Mouse (Mus musculus) midbrain, embryonic 10.5 days (tissue): ENCODE results near the gene 1810013L24Rik. TPM values are rescaled to one million over a fixed set of nuclear protein-coding genes. Genes with fewer than 3 reads are reported as not detected.

Experiments used
- DNase-seq: peaks from one replicate; pipeline ENCODE4 v3.0.0-alpha.2; 2017; ENCODE audit warnings: low spot score
- H3K27ac ChIP-seq: fragments of 300-500 bp; sonication (generic); replicated peaks from 2 replicates; pipeline ENCODE4 v1.5.1; 2016; ENCODE audit warnings: mild to moderate bottlenecking
- H3K27me3 ChIP-seq: fragments of 300-500 bp; sonication (generic); 2 replicates; pipeline ENCODE4 v1.6.1; 2016; ENCODE audit warnings: low read depth, mild to moderate bottlenecking; ENCODE audit not compliant: poor library complexity, severe bottlenecking
- H3K36me3 ChIP-seq: fragments of 300-500 bp; sonication (generic); 2 replicates; pipeline ENCODE4 v1.6.1; 2016; ENCODE audit warnings: mild to moderate bottlenecking, moderate library complexity
- H3K4me1 ChIP-seq: fragments of 300-500 bp; sonication (generic); 2 replicates; pipeline ENCODE4 v1.6.1; 2016
- H3K4me3 ChIP-seq: fragments of 300-500 bp; sonication (generic); 2 replicates; pipeline ENCODE4 v1.5.1; 2016; ENCODE audit warnings: mild to moderate bottlenecking, moderate library complexity
- H3K9me3 ChIP-seq: fragments of 300-500 bp; sonication (generic); replicated peaks from 2 replicates; pipeline ENCODE4 v1.6.1; 2016; ENCODE audit warnings: mild to moderate bottlenecking
- WGBS: fragments of 180-500 bp; shearing (Covaris S2); methylation state at CpG from one replicate; pipeline ENCODE4 v1.1.7; 2016; 5-methylcytosine and 5-hydroxymethylcytosine counted together
- polyA plus RNA-seq: library from polyadenylated mRNA; unstranded; fragments of >200 nt; fragmentation: Nextera tagmentation; extraction: Ambion mirVana; gene quantifications from 2 replicates; pipeline ENCODE4 v1.2.1, GENCODE M21; 2016

Gene 1810013L24Rik
- polyA plus RNA-seq, 1 experiment from 2014 or later: 19.0 TPM

DNA sequence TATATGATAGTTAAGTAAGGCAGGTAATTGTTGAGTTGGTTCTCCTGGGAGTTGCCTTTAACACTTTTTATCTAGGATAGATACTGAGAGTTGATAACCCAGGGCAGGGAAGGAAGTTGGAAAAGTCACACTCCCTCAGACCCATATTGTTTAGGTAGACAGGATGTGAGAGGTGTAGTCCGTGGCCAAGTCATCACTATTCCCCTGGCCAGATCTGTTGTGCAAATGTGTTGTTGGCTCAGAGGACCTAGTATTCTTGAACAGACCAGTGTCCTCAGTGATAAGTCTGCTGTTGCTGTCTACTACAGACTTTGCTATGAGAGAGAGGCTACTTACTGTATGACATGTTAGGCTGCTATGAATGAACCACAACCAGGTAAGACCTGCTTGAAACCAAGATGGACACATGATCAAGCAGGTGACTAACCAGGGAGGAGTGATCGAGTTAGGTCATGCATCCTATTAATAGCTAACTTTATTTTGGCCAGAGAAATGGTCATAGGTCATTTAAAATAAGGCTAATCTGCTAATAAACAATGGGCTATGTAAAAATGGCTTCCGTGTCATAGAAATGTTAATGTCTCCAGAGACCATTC lies 13.8 kb downstream of the 1810013L24Rik start:
- Histone ChIP-seq H3K4me1 (no peaks in the 10 kb centered on the region), H3K36me3 (peaks cover 95% of the 10 kb centered on the region), H3K27me3 (no peaks in the 10 kb centered on the region), H3K4me3 (no peak overlapping the region), H3K27ac (no peak overlapping the region), H3K9me3 (no peaks in the 10 kb centered on the region)
- 93% methylated on average over 3 of the region's 3 CpGs for WGBS
- no peak for DNase-seq

GRCm38 (mm10) chr16:8845986-8846385 lies 16.1 kb downstream of the 1810013L24Rik start:
- Histone ChIP-seq H3K9me3 (no peaks in the 10 kb centered on the region), H3K27ac (no peak overlapping the region), H3K27me3 (no peaks in the 10 kb centered on the region), H3K36me3 (peaks cover 90% of the 10 kb centered on the region), H3K4me3 (no peak overlapping the region), H3K4me1 (no peaks in the 10 kb centered on the region)
- 89% methylated on average over 4 of the region's 4 CpGs for WGBS
- DNase-seq: no peak

GRCm38 (mm10) chr16:8848309-8849068 lies 18.6 kb downstream of the 1810013L24Rik start:
- WGBS: 92% methylated on average over 4 of the region's 4 CpGs
- H3K4me3 ChIP-seq: no peak overlapping the region
- no peaks in the 10 kb centered on the region for H3K9me3 ChIP-seq
- no peak for DNase-seq
- H3K27me3 ChIP-seq: no peaks in the 10 kb centered on the region
- peaks cover 88% of the 10 kb centered on the region for H3K36me3 ChIP-seq
- H3K27ac ChIP-seq: no peak overlapping the region
- H3K4me1 ChIP-seq: no peaks in the 10 kb centered on the region

DNA sequence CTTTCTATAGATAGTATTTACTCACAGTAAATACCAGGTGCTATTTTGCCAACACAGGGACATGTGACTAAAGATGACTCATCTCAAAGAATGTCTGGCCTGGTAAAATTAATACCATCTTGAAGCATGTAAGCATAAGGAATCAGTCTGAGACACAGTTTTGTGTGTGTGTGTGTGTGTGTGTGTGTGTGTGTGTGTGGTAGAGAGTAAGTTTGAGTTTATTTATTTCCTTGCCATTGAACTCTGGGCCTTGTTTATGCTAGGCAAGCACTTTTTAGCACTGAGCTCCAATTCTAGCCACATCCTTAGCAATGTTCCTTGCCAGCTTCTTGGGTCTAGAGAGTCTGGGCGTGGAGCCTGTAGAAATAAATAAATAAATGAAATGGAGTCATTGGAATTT lies 20.0 kb downstream of the 1810013L24Rik start:
- no peaks in the 10 kb centered on the region for H3K4me1 ChIP-seq
- no peaks in the 10 kb centered on the region for H3K27me3 ChIP-seq
- H3K27ac ChIP-seq: no peak overlapping the region
- peaks cover 88% of the 10 kb centered on the region for H3K36me3 ChIP-seq
- H3K4me3 ChIP-seq: no peak overlapping the region
- no peak for DNase-seq
- WGBS: 86% methylated on average over 1 of the region's 1 CpGs
- H3K9me3 ChIP-seq: no peaks in the 10 kb centered on the region

GRCm38 (mm10) chr16:8855143-8855542 lies 25.2 kb downstream of the 1810013L24Rik start:
- WGBS: 94% methylated on average over 2 of the region's 2 CpGs
- Histone ChIP-seq H3K4me1 (no peaks in the 10 kb centered on the region), H3K27me3 (no peaks in the 10 kb centered on the region), H3K36me3 (peaks cover 90% of the 10 kb centered on the region), H3K9me3 (no peaks in the 10 kb centered on the region), H3K27ac (no peak overlapping the region), H3K4me3 (no peak overlapping the region)
- DNase-seq: no peak

DNA sequence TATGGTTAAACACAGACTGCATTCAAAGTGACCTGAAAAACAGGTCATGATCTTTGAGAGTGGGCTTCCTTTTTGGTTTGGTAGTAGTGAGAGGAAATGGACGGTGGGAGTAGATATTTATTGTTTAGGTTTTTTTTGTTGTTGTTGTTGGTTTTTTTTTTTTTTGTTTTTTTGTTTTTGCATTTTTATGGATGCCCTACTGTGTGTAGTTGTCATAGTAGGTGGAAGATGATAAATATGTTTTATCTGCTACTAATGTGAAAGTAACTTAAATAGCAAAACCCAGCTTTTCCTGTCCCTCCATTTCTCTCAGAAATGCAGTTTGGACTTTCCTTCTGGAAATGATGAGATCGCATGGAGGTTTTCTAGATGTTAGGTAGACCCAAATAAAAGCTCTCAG lies 26.9 kb downstream of the 1810013L24Rik start:
- Histone ChIP-seq H3K4me3 (no peak overlapping the region), H3K27me3 (no peaks in the 10 kb centered on the region), H3K9me3 (no peaks in the 10 kb centered on the region), H3K27ac (no peak overlapping the region), H3K36me3 (peaks cover 94% of the 10 kb centered on the region), H3K4me1 (no peaks in the 10 kb centered on the region)
- 91% methylated on average over 2 of the region's 2 CpGs for WGBS
- no peak for DNase-seq

GRCm38 (mm10) chr16:8862336-8862987 lies 32.6 kb downstream of the 1810013L24Rik start:
- WGBS: 93% methylated on average over 5 of the region's 5 CpGs
- H3K4me1 ChIP-seq: no peaks in the 10 kb centered on the region
- H3K27me3 ChIP-seq: no peaks in the 10 kb centered on the region
- H3K9me3 ChIP-seq: no peaks in the 10 kb centered on the region
- no peak overlapping the region for H3K4me3 ChIP-seq
- H3K27ac ChIP-seq: no peak overlapping the region
- peaks cover 56% of the 10 kb centered on the region for H3K36me3 ChIP-seq
- DNase-seq: no peak

DNA sequence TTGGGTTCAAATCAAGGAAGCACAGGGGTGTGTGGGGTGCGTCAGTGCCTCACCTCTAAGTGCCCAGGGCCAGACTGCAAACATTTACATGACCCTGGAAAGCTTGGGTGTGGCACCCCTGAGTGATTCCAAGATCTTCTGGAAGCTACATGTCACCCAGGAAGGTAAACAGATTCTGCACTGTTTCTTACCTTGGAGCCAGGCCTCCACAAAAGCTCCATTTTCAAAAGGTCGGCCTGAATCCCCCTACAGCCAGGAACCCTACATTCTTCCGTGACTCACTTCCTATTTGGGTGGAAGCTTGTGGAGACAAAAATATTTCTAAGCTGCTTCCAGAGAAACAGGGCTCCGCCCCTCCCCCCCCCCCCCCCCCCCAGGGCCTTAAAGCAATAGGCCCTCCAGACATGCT lies 34.3 kb downstream of the 1810013L24Rik start:
- no peak for DNase-seq
- Histone ChIP-seq H3K36me3 (peaks cover 39% of the 10 kb centered on the region), H3K9me3 (no peaks in the 10 kb centered on the region), H3K4me1 (no peaks in the 10 kb centered on the region), H3K27me3 (no peaks in the 10 kb centered on the region), H3K27ac (no peak overlapping the region), H3K4me3 (no peak overlapping the region)
- 78% methylated on average over 4 of the region's 4 CpGs for WGBS

GRCm38 (mm10) chr16:8867406-8867955 lies 37.6 kb downstream of the 1810013L24Rik start:
- WGBS: 87% methylated on average over 5 of the region's 5 CpGs
- no peak for DNase-seq
- Histone ChIP-seq H3K36me3 (peaks cover 9% of the 10 kb centered on the region), H3K4me3 (no peak overlapping the region), H3K27me3 (no peaks in the 10 kb centered on the region), H3K27ac (no peak overlapping the region), H3K4me1 (no peaks in the 10 kb centered on the region), H3K9me3 (no peaks in the 10 kb centered on the region)

DNA sequence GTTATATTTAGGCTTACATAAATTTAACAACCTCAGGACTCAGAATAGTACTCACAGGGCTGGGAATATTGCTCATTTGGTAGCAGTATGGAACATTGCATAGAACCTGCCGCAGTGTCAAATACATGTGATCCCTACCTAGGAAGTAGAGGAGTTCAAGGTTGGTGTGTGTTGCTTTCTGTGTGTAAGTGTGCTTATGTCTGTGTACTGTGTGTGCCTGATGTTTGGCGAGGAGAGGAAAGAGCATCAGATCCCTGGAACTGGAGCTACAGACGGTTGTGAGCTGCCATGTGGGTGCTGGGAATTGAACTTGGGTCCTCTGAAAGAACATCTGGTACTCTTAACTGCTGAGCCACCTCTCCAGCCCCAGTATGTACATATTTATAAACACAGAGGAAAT lies 38.6 kb downstream of the 1810013L24Rik start:
- H3K4me3 ChIP-seq: no peak overlapping the region
- no peaks in the 10 kb centered on the region for H3K4me1 ChIP-seq
- H3K36me3 ChIP-seq: peaks cover 5% of the 10 kb centered on the region; the same call in 1 of the 2 replicates
- H3K27ac ChIP-seq: no peak overlapping the region
- H3K27me3 ChIP-seq: no peaks in the 10 kb centered on the region
- WGBS: 88% methylated on average over 3 of the region's 3 CpGs
- no peak for DNase-seq
- no peaks in the 10 kb centered on the region for H3K9me3 ChIP-seq

- 36% methylated on average over 2 of the region's 2 CpGs for WGBS
- H3K4me3 ChIP-seq: no peak overlapping the region
These were observed 39.8 kb downstream of the 1810013L24Rik start for GRCm38 (mm10) chr16:8869715-8870114.

DNA sequence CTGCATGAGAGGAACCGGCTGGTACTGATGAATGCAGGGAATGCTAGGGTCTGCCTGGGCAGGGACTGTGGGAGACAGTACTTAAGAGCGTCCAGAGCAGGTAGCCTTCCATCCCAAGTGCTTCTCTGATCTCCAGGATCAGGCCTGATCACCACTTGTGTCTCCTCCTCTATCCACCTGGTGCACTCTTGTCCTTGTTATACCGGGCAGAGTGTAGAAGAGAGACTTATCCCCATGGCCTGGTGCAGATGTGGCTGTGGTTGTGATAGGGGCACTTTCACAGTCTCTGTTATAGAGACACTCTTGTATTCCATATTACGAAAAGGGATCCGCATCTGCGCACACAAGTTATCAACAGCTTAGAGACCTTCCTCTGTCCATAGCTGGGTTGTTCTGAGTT lies 41.5 kb downstream of the 1810013L24Rik start:
- H3K9me3 ChIP-seq: no peaks in the 10 kb centered on the region
- H3K27me3 ChIP-seq: no peaks in the 10 kb centered on the region
- H3K4me3 ChIP-seq: no peak overlapping the region
- no peak overlapping the region for H3K27ac ChIP-seq
- H3K4me1 ChIP-seq: no peaks in the 10 kb centered on the region
- DNase-seq: no peak
- 87% methylated on average over 6 of the region's 6 CpGs for WGBS
- H3K36me3 ChIP-seq: no peaks in the 10 kb centered on the region

More at GRCm38 (mm10) chr16:8869715-8870114, 39.8 kb downstream of the 1810013L24Rik start:
- no peaks in the 10 kb centered on the region for H3K27me3 ChIP-seq
- no peak overlapping the region for H3K27ac ChIP-seq
- H3K4me1 ChIP-seq: no peaks in the 10 kb centered on the region
- peaks cover 5% of the 10 kb centered on the region; the same call in 1 of the 2 replicates for H3K36me3 ChIP-seq
- H3K9me3 ChIP-seq: no peaks in the 10 kb centered on the region
- peak; percentile 63 for DNase-seq

GRCm38 (mm10) chr16:8872019-8872418 lies 42.1 kb downstream of the 1810013L24Rik start:
- WGBS: 63% methylated on average over 5 of the region's 5 CpGs
- no peaks in the 10 kb centered on the region for H3K4me1 ChIP-seq
- H3K4me3 ChIP-seq: no peak overlapping the region
- DNase-seq: no peak
- no peaks in the 10 kb centered on the region for H3K9me3 ChIP-seq
- no peaks in the 10 kb centered on the region for H3K36me3 ChIP-seq
- H3K27ac ChIP-seq: no peak overlapping the region
- H3K27me3 ChIP-seq: no peaks in the 10 kb centered on the region
